Mouse (Mus musculus) bone marrow macrophage, adult 2 months (primary cell): ENCODE data around the gene Pter. TPM values are rescaled to one million over a fixed set of nuclear protein-coding genes. Genes with fewer than 3 reads are reported as not detected.

Experiments used
- H3K27ac ChIP-seq: 2 replicates; pipeline ENCODE4 v1.5.1; 2012; ENCODE audit warnings: low read depth, low read length; ENCODE audit not compliant: insufficient read depth
- H3K4me1 ChIP-seq: 2 replicates; pipeline ENCODE4 v1.6.1; 2012; ENCODE audit warnings: low read length; ENCODE audit not compliant: control insufficient read depth, insufficient read depth
- H3K4me3 ChIP-seq: 2 replicates; pipeline ENCODE4 v1.5.1; 2012; ENCODE audit warnings: mild to moderate bottlenecking, low read length, moderate library complexity; ENCODE audit not compliant: insufficient read depth
- CTCF ChIP-seq: IDR thresholded peaks from 2 replicates; pipeline ENCODE4 v1.5.1; 2012; ENCODE audit warnings: low read depth, mild to moderate bottlenecking, low read length, moderate library complexity
- POLR2A ChIP-seq: IDR thresholded peaks from 2 replicates; pipeline ENCODE4 v1.6.1; 2012; ENCODE audit warnings: mild to moderate bottlenecking, low read depth, low read length, borderline replicate concordance
- polyA plus RNA-seq: library from polyadenylated mRNA; stranded (reverse); fragments of >200 nt; gene quantifications from 2 replicates; pipeline ENCODE4 v1.2.4, GENCODE M21; 2012; ENCODE audit not compliant: missing spikeins, insufficient read depth, insufficient read length

The Pter gene
- polyA plus RNA-seq, 1 experiment, result 6.4 TPM

GRCm38 (mm10) chr2:13000026-13000425 lies 76.2 kb downstream of the Pter start:
- Histone ChIP-seq H3K27ac (no peak overlapping the region), H3K4me1 (0 out of 2 replicates have a peak, but pooled peaks cover 5% of the 10 kb centered on the region), H3K4me3 (no peak overlapping the region)
- no peak for TF ChIP-seq POLR2A
- TF ChIP-seq CTCF, result no peak

- Histone ChIP-seq H3K4me3 (no peak overlapping the region), H3K27ac (no peak overlapping the region), H3K4me1 (no peaks in the 10 kb centered on the region)
- TF ChIP-seq POLR2A, result no peak
- TF ChIP-seq CTCF, result no peak
Measured at GRCm38 (mm10) chr2:13008433-13008832, 84.6 kb downstream of the Pter start.

GRCm38 (mm10) chr2:13009261-13009972 lies 85.6 kb downstream of the Pter start:
- Histone ChIP-seq H3K4me1 (no peaks in the 10 kb centered on the region), H3K27ac (no peak overlapping the region), H3K4me3 (no peak overlapping the region)
- TF ChIP-seq POLR2A (no peak), CTCF (no peak)

- Histone ChIP-seq H3K27ac (no peak overlapping the region), H3K4me3 (peak overlapping the region; percentile 57), H3K4me1 (no peaks in the 10 kb centered on the region)
- no peak for TF ChIP-seq POLR2A
- no peak for TF ChIP-seq CTCF
Measured at GRCm38 (mm10) chr2:13010030-13010459, 86.2 kb downstream of the Pter start.

- H3K27ac ChIP-seq, result no peak overlapping the region
- H3K4me1 ChIP-seq, result no peaks in the 10 kb centered on the region
- H3K4me3 ChIP-seq, result peak overlapping the region; percentile 57
- TF ChIP-seq POLR2A, result no peak
- TF ChIP-seq CTCF, result no peak
Measured at GRCm38 (mm10) chr2:13010460-13011341, 86.9 kb downstream of the Pter start.

GRCm38 (mm10) chr2:13011472-13011871 lies 87.6 kb downstream of the Pter start, which contains the start of gene C1ql3:
Gene C1ql3, minus strand, starts transcription at chr2:13011806.
- TF ChIP-seq CTCF, result no peak
- TF ChIP-seq POLR2A, result no peak
- no peaks in the 10 kb centered on the region for H3K4me1 ChIP-seq
- no peak within 1 kb of the TSS for H3K27ac ChIP-seq
- peak within 1 kb of the TSS; percentile 57 for H3K4me3 ChIP-seq

- Histone ChIP-seq H3K27ac (no peak overlapping the region), H3K4me3 (no peak overlapping the region), H3K4me1 (no peaks in the 10 kb centered on the region)
- no peak for TF ChIP-seq CTCF
Measured at GRCm38 (mm10) chr2:13011973-13012372, 88.1 kb downstream of the Pter start.

GRCm38 (mm10) chr2:13018382-13018781 lies 94.5 kb downstream of the Pter start:
- no peak overlapping the region for H3K27ac ChIP-seq
- H3K4me3 ChIP-seq, result no peak overlapping the region
- TF ChIP-seq CTCF, result no peak
- no peak for TF ChIP-seq POLR2A
- H3K4me1 ChIP-seq, result no peaks in the 10 kb centered on the region

GRCm38 (mm10) chr2:13018861-13019260 lies 95.0 kb downstream of the Pter start:
- Histone ChIP-seq H3K4me1 (no peaks in the 10 kb centered on the region), H3K4me3 (no peak overlapping the region), H3K27ac (no peak overlapping the region)
- TF ChIP-seq POLR2A, result no peak
- TF ChIP-seq CTCF, result no peak

GRCm38 (mm10) chr2:13038772-13039171 lies 114.9 kb downstream of the Pter start:
- H3K4me3 ChIP-seq, result no peak overlapping the region
- TF ChIP-seq POLR2A, result no peak
- no peak for TF ChIP-seq CTCF
- no peaks in the 10 kb centered on the region for H3K4me1 ChIP-seq
- H3K27ac ChIP-seq, result no peak overlapping the region
